Comparison of ENCODE assay signal across 8 mouse cellular contexts in genomic region chr11:69921114-69922011, GRCm38 (mm10). TPM values are rescaled to one million over a fixed set of nuclear protein-coding genes. Genes with fewer than 3 reads are reported as not detected.
DNase-seq lines count a peak whose midpoint lies in the region; ATAC-seq lines count a peak whose summit lies in the region.

Gene Eif5a, minus strand, starts transcription at chr11:69921958.

- peak; percentile 100 for DNase-seq in adipocyte (ENCODE audit: low spot score)
- peak; percentile 100 for DNase-seq in embryo, embryonic 10 days (ENCODE audit: low spot score)
- peak; percentile 100 for DNase-seq in gastrocnemius, postnatal 10 days
- DNase-seq in induced T-regulatory cell, adult 2 months (ENCODE audit: low read depth), result peak; percentile 100
- peak; percentile 100 for DNase-seq in left cerebral cortex, adult 9 months (ENCODE audit: low spot score in 2 of 2)
- DNase-seq in right cerebral cortex, postnatal 14 days, result peak; percentile 100
- peak; percentile 100 for DNase-seq in urinary bladder, postnatal 36 days (ENCODE audit: low spot score in 2 of 2)

- peak; percentile 73 for ATAC-seq in megakaryocyte progenitor cell, adult 5-6 weeks (replicated peaks; ENCODE audit: poor library complexity)

RNA-seq across cellular contexts. Expression of gene Eif5a, which starts in this region (rescaled TPM):
- 100 to 1,000 TPM; 600 to 663 TPM for total RNA-seq in gastrocnemius, postnatal 10 days (2021)
- total RNA-seq in megakaryocyte progenitor cell, adult 5-6 weeks (2015), result 1,355 and 1,412 TPM in 2 replicates
- total RNA-seq in megakaryocyte progenitor cell, adult 5-6 weeks (2017), result 1,221 and 1,257 TPM in 2 replicates

Comparison
In these comparisons a context has a peak if more than half of its experiments do, and no peak if none do; other contexts are left out.
1. Peak in every context shown above with its lines: DNase-seq and ATAC-seq.